In the genomic region with DNA sequence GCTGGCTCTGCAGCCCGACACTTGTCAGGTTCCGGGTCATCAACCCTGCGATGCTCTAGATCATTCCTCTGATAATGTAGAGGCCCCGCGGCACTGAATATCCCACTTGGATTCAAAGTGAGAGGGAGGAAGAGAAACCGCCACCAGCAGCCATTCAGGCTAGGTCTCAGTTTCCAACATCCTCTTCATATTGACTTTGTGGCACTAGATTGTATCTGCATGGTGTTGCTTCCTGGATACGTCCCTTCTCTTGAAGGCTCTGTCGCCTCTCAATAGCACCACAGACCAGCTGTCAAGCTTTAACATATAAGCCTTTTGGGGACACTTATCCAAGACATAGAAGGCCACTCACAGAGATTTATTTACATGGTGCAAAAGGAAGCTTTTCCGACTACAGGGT, we compare ENCODE assay signal across 21 mouse cellular contexts.
"Had no signal": no experiment of that assay in that cellular context is flagged by ENCODE, and none has a peak within 500 bp of the region (broad histone marks: within the 10 kb centered on the region; RNA-seq: fewer than 3 reads in every experiment).

No protein-coding gene starts in this region.

- H3K36me3 ChIP-seq: kidney, embryonic 15.5 days; liver, embryonic 13.5 days; midbrain, embryonic 10.5 days; midbrain, embryonic 13.5 days; neural tube, embryonic 12.5 days; neural tube, embryonic 15.5 days had no signal

- H3K4me1 ChIP-seq: liver, embryonic 13.5 days; megakaryocyte, embryonic 14.5 days had no signal

- H3K9me3 ChIP-seq: kidney, embryonic 15.5 days; liver, embryonic 13.5 days; midbrain, embryonic 10.5 days; midbrain, embryonic 13.5 days; neural tube, embryonic 12.5 days; neural tube, embryonic 15.5 days had no signal

- H3K4me3 ChIP-seq: kidney, embryonic 15.5 days; left cerebral cortex, adult 2 months; liver, embryonic 13.5 days; megakaryocyte, embryonic 14.5 days; midbrain, embryonic 10.5 days; midbrain, embryonic 13.5 days; neural tube, embryonic 12.5 days; neural tube, embryonic 15.5 days had no signal

- DNase-seq: kidney, adult 8-10 months; kidney, postnatal 10 days; kidney, postnatal 36 days; layer of hippocampus, postnatal 36 days; liver, embryonic 13.5 days; lung, adult 2 months; right cerebral cortex, adult 18-20 months; right cerebral cortex, postnatal 14 days; right cerebral cortex, postnatal 4 days; thymus, adult 2 months; thymus, postnatal 14 days; thymus, postnatal 4 days had no signal

- ATAC-seq: midbrain, embryonic 13.5 days had no signal

- H3K27me3 ChIP-seq: kidney, embryonic 15.5 days; liver, embryonic 13.5 days; megakaryocyte, embryonic 14.5 days; neural tube, embryonic 12.5 days; neural tube, embryonic 15.5 days had no signal

- H3K4me2 ChIP-seq: kidney, embryonic 15.5 days; liver, embryonic 13.5 days; midbrain, embryonic 13.5 days; neural tube, embryonic 12.5 days; neural tube, embryonic 15.5 days had no signal

- H3K9ac ChIP-seq: kidney, embryonic 15.5 days; liver, embryonic 13.5 days; midbrain, embryonic 13.5 days; neural tube, embryonic 12.5 days; neural tube, embryonic 15.5 days had no signal

- H3K27ac ChIP-seq: kidney, embryonic 15.5 days; left cerebral cortex, adult 2 months; liver, embryonic 13.5 days; macrophage; midbrain, embryonic 10.5 days; midbrain, embryonic 13.5 days; neural tube, embryonic 12.5 days; neural tube, embryonic 15.5 days; stomach, postnatal 0 days had no signal
